Mouse (Mus musculus) limb, embryonic 15.5 days (tissue): ENCODE measurements around the gene Akap12. TPM values are rescaled to one million over a fixed set of nuclear protein-coding genes. Genes with fewer than 3 reads are reported as not detected.

Source experiments
- ATAC-seq: fragments of 200-750 bp; cut with Nextera tagmentation; 2 replicates; pipeline ENCODE4 v1.8.0; 2017; ENCODE audit warnings: low read depth, moderate TSS enrichment; ENCODE audit not compliant: insufficient number of reproducible peaks, low FRiP score, low TSS enrichment
- H3K27ac ChIP-seq: fragments of 300-500 bp; sonication (generic); 2 replicates; pipeline ENCODE4 v1.5.1; 2015; ENCODE audit warnings: moderate library complexity, mild to moderate bottlenecking, inconsistent platforms
- H3K27me3 ChIP-seq: fragments of 300-500 bp; sonication (generic); 2 replicates; pipeline ENCODE4 v1.6.1; 2015; ENCODE audit warnings: inconsistent platforms
- H3K36me3 ChIP-seq: fragments of 300-500 bp; sonication (generic); 2 replicates; pipeline ENCODE4 v1.6.1; 2015; ENCODE audit warnings: inconsistent platforms
- H3K4me1 ChIP-seq: fragments of 300-500 bp; sonication (generic); 2 replicates; pipeline ENCODE4 v1.6.1; 2015; ENCODE audit warnings: inconsistent platforms
- H3K4me2 ChIP-seq: fragments of 300-500 bp; sonication (generic); 2 replicates; pipeline ENCODE4 v1.6.1; 2015; ENCODE audit warnings: mild to moderate bottlenecking, inconsistent platforms
- H3K4me3 ChIP-seq: fragments of 300-500 bp; sonication (generic); 2 replicates; pipeline ENCODE4 v1.5.1; 2015; ENCODE audit warnings: mild to moderate bottlenecking, inconsistent platforms
- H3K9ac ChIP-seq: fragments of 300-500 bp; sonication (generic); 2 replicates; pipeline ENCODE4 v1.6.1; 2015; ENCODE audit warnings: inconsistent platforms
- H3K9me3 ChIP-seq: fragments of 300-500 bp; sonication (generic); 2 replicates; pipeline ENCODE4 v1.6.1; 2016; ENCODE audit warnings: inconsistent platforms
- WGBS: fragments of 180-500 bp; shearing (Covaris S2); methylation state at CpG from one replicate; pipeline ENCODE4 v1.1.7; 2015; 5-methylcytosine and 5-hydroxymethylcytosine counted together
- polyA plus RNA-seq: library from polyadenylated mRNA; unstranded; fragments of >200 nt; fragmentation: Nextera tagmentation; extraction: Ambion mirVana; gene quantifications from 2 replicates; pipeline ENCODE4 v1.2.1, GENCODE M21; 2015

Gene Akap12
- polyA plus RNA-seq, 1 experiment from 2014 or later, result 38.1 TPM

DNA sequence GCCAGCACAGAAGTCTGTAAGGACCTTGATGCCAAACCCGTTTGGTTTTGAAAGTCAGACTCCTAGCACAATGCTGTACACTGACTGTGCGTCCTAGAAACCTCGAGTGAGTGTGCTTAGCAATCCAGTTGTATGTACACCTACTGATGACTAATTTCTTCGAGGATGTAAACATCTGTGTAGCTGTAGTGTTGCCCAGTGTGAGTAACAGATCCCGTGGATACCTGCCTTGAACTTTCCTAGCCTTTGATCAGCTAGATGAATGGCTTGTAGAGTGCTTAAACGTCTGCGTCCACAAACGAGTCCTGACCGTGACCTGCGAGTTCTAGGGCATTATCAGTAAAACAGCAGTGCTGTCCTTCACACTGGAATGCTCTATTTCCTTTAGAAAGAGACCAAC, 122.9 kb downstream of the Akap12 start:
- ATAC-seq, result no peak
- H3K4me3 ChIP-seq, result peak overlapping the region; percentile 96
- 11% methylated on average over 10 of the region's 10 CpGs for WGBS
- no peaks in the 10 kb centered on the region for H3K9me3 ChIP-seq
- H3K36me3 ChIP-seq, result peaks cover 10% of the 10 kb centered on the region
- peak overlapping the region; percentile 67 for H3K4me2 ChIP-seq
- H3K27me3 ChIP-seq, result no peaks in the 10 kb centered on the region
- no peak overlapping the region for H3K27ac ChIP-seq
- H3K9ac ChIP-seq, result peak overlapping the region; percentile 100; the same call in 1 of the 2 replicates
- H3K4me1 ChIP-seq, result peaks cover 35% of the 10 kb centered on the region

DNA sequence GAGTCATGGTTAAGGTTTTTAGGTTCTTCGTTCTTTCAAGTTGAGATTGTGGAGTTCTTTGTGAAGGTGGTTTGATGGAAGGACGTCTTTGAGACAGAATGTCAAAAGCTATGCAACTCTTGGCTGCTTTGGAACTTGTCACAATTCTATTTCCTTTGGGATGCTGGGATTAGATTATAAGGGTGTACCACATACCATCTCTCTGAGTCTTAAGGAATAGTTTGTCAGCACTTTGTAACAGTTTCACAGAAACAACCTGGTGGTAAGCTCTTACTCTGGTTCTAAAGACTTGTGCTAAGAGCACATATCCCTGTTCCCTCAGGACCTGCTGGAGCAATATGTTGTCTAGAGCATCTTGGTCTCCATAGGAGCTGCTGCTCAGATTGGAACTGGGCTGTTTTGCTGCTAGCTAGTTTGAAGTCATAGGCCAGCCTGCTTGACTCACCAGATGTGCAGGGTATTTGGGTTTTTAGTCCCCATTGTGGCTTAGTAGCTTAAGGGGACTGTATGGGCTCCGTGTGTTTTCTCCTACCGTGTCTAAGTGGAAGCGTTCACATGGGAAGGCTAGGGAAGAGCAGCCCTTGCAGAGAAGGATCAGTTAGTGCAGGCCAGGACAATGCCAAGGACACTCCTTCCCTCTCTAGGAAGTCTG, 123.4 kb downstream of the Akap12 start:
- ATAC-seq, result no peak
- 0 out of 2 replicates have a peak overlapping the region, but pooled peaks have one; percentile 100 for H3K9ac ChIP-seq
- H3K9me3 ChIP-seq, result no peaks in the 10 kb centered on the region
- H3K4me3 ChIP-seq, result peak overlapping the region; percentile 96
- H3K4me1 ChIP-seq, result peaks cover 35% of the 10 kb centered on the region
- WGBS, result 49% methylated on average over 5 of the region's 5 CpGs
- no peaks in the 10 kb centered on the region for H3K27me3 ChIP-seq
- H3K27ac ChIP-seq, result no peak overlapping the region
- H3K36me3 ChIP-seq, result peaks cover 15% of the 10 kb centered on the region
- H3K4me2 ChIP-seq, result peak overlapping the region; percentile 67

DNA sequence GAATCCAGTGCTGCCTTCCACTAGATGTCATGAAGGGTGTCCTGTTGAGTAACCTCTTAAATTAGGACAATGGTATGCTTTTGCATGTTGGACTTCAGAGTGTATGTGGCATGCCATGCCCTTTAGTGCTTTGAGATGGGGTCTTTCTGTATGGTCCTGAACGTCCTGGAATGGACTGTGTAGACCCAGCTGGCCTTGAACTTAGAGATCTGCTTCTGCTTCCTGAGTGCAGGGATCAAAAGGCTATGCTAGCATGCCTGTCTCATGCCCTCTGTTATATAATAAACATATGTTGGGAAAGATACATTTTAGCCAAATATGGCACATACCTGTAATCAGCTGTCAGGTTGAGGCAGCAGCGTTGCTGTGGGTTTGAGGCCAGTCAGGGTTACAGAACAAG, 124.4 kb downstream of the Akap12 start:
- WGBS, result 40% methylated on average over 2 of the region's 2 CpGs
- H3K9ac ChIP-seq, result no peak overlapping the region
- no peak for ATAC-seq
- peaks cover 20% of the 10 kb centered on the region for H3K36me3 ChIP-seq
- H3K4me3 ChIP-seq, result no peak overlapping the region
- H3K27me3 ChIP-seq, result no peaks in the 10 kb centered on the region
- no peaks in the 10 kb centered on the region for H3K9me3 ChIP-seq
- peak overlapping the region; percentile 1; the same call in 1 of the 2 replicates for H3K27ac ChIP-seq
- H3K4me2 ChIP-seq, result no peak overlapping the region
- peaks cover 35% of the 10 kb centered on the region for H3K4me1 ChIP-seq

DNA sequence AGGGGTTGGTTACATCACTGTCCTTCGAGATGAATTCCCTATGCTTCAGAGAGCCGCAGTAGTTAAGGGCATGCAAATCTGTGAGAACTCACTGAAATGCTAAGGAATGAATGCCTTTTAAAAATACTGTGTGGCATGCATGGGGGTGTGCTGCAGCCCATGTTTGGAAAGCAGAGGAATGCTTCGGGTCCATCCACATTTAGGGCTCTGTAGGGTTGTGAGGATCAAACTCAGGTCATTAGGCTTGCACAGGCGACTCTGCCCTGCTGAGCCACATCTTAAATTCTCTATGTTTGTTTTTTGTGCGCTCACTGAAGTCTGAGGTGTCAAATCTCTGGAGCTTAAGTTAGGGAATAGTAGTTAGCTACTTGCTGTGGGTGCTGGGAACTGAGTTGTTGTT, 124.9 kb downstream of the Akap12 start:
- no peaks in the 10 kb centered on the region for H3K27me3 ChIP-seq
- ATAC-seq, result no peak
- peaks cover 24% of the 10 kb centered on the region for H3K36me3 ChIP-seq
- no peak overlapping the region for H3K4me2 ChIP-seq
- WGBS, result 55% methylated on average over 5 of the region's 5 CpGs
- no peak overlapping the region for H3K9ac ChIP-seq
- peaks cover 35% of the 10 kb centered on the region for H3K4me1 ChIP-seq
- H3K27ac ChIP-seq, result no peak overlapping the region; the same call in 1 of the 2 replicates
- no peak overlapping the region for H3K4me3 ChIP-seq
- H3K9me3 ChIP-seq, result no peaks in the 10 kb centered on the region

DNA sequence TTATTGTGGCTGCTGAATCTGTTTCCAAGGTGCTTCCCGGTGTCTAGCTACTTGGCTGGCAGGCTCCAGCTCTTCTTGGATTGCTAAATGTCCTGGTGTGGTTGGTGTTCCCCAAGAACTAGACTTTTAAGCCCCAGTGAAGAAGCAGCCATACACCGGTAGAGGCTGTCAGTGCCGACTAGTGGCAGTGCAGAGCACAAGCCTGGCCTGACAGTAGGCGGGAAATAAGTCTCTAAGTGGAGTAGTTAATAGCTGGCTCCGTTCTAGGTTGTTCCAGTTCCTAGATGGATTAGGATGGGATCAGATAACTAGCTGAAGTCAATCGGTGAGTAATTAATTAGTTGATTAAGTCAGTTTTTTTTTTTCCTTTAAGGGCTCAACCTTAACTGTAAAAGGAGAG, 125.7 kb downstream of the Akap12 start:
- WGBS, result 49% methylated on average over 6 of the region's 6 CpGs
- Histone ChIP-seq H3K9ac (no peak overlapping the region), H3K4me3 (no peak overlapping the region), H3K4me2 (no peak overlapping the region), H3K27ac (peak overlapping the region; percentile 3; the same call in 1 of the 2 replicates), H3K36me3 (peaks cover 24% of the 10 kb centered on the region), H3K9me3 (no peaks in the 10 kb centered on the region), H3K27me3 (no peaks in the 10 kb centered on the region), H3K4me1 (peaks cover 35% of the 10 kb centered on the region)
- no peak for ATAC-seq

DNA sequence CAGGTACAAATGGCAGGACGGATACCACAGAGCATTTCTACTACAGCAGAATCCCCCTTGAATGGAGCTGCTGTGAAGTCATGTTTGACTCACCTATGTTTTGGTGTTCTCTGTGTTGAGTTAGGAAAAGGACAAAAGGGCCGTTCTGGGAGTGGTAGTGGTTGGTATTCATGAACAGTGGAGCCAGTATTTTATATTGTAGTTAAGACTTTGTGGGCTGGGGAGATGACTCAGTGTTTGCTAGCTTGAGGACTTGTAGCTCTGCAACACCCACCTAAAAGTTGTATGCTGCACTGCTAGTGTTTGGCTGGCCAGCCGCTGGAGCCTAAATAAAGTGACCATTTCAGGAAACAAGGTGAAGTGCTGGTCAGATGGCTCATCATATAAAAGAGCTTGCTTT, 129.1 kb downstream of the Akap12 start:
- WGBS, result 85% methylated on average over 3 of the region's 3 CpGs
- ATAC-seq, result no peak

DNA sequence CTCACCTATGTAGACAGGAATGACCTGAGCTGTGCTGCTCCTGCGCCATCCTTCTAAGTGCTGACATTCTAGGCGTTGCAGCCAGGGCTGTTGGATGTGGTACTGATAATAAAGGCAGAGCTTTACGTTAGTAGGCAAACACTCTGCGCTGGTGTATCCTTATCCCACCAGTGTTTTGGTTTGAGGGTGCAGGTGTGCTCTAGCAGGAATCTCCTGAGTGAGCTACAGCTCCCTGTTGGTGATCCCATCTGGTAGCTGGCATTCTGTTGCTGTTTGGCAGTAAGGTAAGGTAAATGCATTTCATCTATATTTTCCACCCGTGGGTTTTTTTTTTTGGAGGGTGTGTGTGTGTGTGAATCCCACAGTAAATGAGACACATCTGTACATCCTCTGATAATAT, 131.9 kb downstream of the Akap12 start:
- Histone ChIP-seq H3K9ac (no peak overlapping the region), H3K36me3 (peaks cover 45% of the 10 kb centered on the region), H3K4me2 (no peak overlapping the region), H3K4me3 (no peak overlapping the region), H3K27me3 (no peaks in the 10 kb centered on the region), H3K4me1 (no peaks in the 10 kb centered on the region), H3K27ac (no peak overlapping the region), H3K9me3 (no peaks in the 10 kb centered on the region)
- 77% methylated on average over 5 of the region's 5 CpGs for WGBS
- no peak for ATAC-seq

More for the DNA sequence above, 129.1 kb downstream of the Akap12 start:
- Histone ChIP-seq H3K4me3 (no peak overlapping the region), H3K27me3 (no peaks in the 10 kb centered on the region), H3K9me3 (no peaks in the 10 kb centered on the region), H3K4me1 (peaks cover 16% of the 10 kb centered on the region), H3K36me3 (peaks cover 37% of the 10 kb centered on the region), H3K9ac (no peak overlapping the region), H3K4me2 (no peak overlapping the region), H3K27ac (no peak overlapping the region)

DNA sequence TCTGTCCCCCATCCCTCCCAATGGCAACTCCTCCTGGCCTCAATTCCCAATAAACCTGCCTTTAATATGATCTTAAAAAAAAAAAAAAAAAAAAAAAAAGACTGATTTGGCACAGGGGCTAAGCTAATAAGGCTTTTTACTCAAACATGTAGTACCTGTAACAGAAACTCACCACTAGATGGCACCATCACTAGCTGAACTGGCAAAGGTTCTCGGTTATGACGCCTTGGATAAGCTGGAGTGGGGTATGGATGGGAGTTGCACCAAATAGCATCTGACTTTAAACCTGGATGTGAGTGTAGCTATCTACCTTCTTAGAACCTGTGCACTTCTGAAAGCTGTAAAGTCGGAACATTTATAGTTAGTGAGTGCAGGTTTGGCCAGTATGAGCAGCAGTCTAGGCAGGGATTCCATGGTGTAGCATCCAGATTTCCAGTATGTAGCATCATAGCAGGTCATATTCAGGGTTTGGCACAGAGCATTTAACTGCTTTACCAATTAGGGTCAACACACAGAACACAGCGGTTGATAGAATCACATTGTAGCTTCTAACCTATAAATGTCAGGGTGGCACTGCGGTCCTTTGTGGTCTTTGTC, 138.8 kb downstream of the Akap12 start:
- no peak overlapping the region for H3K4me3 ChIP-seq
- H3K9me3 ChIP-seq, result no peaks in the 10 kb centered on the region
- H3K9ac ChIP-seq, result no peak overlapping the region
- WGBS, result 55% methylated on average over 5 of the region's 5 CpGs
- H3K27ac ChIP-seq, result no peak overlapping the region
- peaks cover 51% of the 10 kb centered on the region for H3K36me3 ChIP-seq
- no peak for ATAC-seq
- H3K4me2 ChIP-seq, result no peak overlapping the region
- no peaks in the 10 kb centered on the region for H3K4me1 ChIP-seq
- H3K27me3 ChIP-seq, result no peaks in the 10 kb centered on the region

DNA sequence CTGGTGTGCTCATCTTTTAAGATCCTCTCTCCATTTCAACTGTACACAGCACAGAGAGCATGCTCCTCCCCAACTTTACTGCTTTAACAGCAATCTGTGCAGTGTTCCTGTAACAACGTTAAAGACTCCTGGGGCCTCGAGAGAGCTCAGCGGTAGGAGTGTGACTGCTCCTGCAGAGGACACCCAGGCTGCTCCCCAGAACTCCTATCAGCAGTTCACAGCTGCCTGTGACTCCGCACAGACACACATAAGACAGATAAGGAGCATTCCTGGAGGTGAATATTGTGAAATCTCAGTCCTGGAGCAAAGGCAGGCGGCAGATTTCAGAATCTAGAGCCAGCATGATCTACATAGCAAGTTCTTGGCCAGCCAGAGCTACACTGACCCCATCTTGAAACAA, 139.3 kb downstream of the Akap12 start:
- Histone ChIP-seq H3K36me3 (peaks cover 52% of the 10 kb centered on the region), H3K9ac (no peak overlapping the region), H3K4me1 (no peaks in the 10 kb centered on the region), H3K4me3 (no peak overlapping the region), H3K27me3 (no peaks in the 10 kb centered on the region), H3K9me3 (no peaks in the 10 kb centered on the region), H3K27ac (no peak overlapping the region), H3K4me2 (no peak overlapping the region)
- no peak for ATAC-seq
- WGBS, result 72% methylated on average over 5 of the region's 5 CpGs

DNA sequence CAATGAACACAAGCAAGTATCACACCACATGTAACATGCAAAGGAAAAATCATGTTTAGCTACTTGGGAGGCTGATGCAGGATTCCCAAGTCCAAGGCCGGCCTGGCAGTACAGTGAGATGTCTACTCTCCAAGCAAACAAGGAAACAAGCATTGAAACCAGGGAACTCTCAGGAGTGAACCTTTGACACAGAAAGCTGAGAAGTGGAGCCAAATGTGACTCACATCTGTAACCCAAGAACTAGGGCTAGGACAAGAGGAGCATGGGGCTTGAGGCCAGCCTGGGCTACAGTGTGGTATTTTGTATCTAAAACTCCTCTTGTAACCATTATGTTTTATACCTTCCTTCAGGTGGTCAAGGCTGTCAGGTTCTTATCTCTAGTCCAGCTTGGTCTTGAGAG, 141.0 kb downstream of the Akap12 start:
- Histone ChIP-seq H3K27me3 (no peaks in the 10 kb centered on the region), H3K9ac (no peak overlapping the region), H3K9me3 (no peaks in the 10 kb centered on the region), H3K36me3 (peaks cover 55% of the 10 kb centered on the region), H3K4me3 (no peak overlapping the region), H3K4me1 (no peaks in the 10 kb centered on the region), H3K4me2 (no peak overlapping the region), H3K27ac (no peak overlapping the region)
- no peak for ATAC-seq
- WGBS, result 89% methylated on average over 1 of the region's 1 CpGs
